ENCODE assay signal across 26 mouse cellular contexts in the genomic region with DNA sequence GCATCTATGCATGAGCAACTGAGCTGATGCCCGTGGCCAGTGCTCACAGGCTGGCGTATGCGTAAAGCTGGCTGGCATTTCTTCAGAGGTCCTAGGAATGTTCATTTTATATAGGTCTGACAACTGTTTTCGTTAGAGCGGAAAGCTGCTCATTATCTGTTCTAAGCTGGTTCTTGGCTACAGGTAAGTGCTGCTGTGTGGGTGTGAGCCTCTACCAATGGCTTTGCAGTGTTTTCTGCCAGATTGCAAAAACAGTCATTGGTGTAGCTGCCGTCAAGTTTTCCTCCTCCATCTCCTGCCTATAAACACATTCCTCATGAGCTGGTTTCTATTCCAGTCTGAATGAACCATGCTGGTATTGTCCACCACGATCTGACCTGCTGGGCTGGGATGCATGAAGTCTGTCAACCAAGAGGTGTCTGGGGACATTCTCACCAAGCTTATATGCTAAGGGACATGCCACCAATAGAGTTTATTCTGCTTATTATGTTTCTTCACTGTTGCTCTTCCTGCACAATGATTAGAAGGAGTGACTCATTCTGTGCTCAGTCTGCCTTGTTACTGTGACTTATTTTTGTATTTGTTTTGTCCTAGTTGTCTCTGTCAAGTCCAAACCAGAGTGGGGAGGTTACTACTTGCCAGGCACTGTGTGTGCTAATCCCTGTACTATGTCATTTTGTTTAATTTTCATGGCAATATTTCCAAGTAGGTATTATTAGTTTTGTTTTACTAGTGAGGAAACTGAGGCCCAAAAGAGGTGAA. TPM values are rescaled to one million over a fixed set of nuclear protein-coding genes. Genes with fewer than 3 reads are reported as not detected.
DNase-seq lines count a peak whose midpoint lies in the region; ATAC-seq lines count a peak whose summit lies in the region.
"Had no signal": no experiment of that assay in that cellular context is flagged by ENCODE, and none has a peak within 500 bp of the region (broad histone marks: within the 10 kb centered on the region; RNA-seq: fewer than 3 reads in every experiment).

No protein-coding gene starts in this region.

- no peak overlapping the region for H3K4me2 ChIP-seq in hindbrain, embryonic 14.5 days (replicated peaks)
- H3K4me2 ChIP-seq: embryonic facial prominence, embryonic 13.5 days; forebrain, embryonic 12.5 days; heart, embryonic 13.5 days had no signal

- H3K4me3 ChIP-seq in hindbrain, embryonic 14.5 days (replicated peaks; ENCODE audit: low read length) = no peak overlapping the region
- H3K4me3 ChIP-seq: embryonic facial prominence, embryonic 13.5 days; forebrain, embryonic 12.5 days; heart, embryonic 13.5 days had no signal

- H3K27ac ChIP-seq in hindbrain, embryonic 14.5 days = no peak overlapping the region
- H3K27ac ChIP-seq: embryonic facial prominence, embryonic 13.5 days; forebrain, embryonic 12.5 days; heart, embryonic 13.5 days had no signal

- 94% methylated on average over 7 of the region's 7 CpGs for WGBS in hindbrain, embryonic 14.5 days

- H3K36me3 ChIP-seq in hindbrain, embryonic 14.5 days (replicated peaks; ENCODE audit: control insufficient read depth, insufficient read depth) = peaks cover 32% of the 10 kb centered on the region

- H3K4me1 ChIP-seq in hindbrain, embryonic 14.5 days (replicated peaks; ENCODE audit: control insufficient read depth, insufficient read depth, low read length) = no peaks in the 10 kb centered on the region
- H3K4me1 ChIP-seq: embryonic facial prominence, embryonic 13.5 days; forebrain, embryonic 12.5 days; heart, embryonic 13.5 days had no signal

- ATAC-seq in frontal cortex, adult (ENCODE audit: low TSS enrichment) = peak; percentile 73; the same call in 1 of the 2 replicates
- ATAC-seq in hindbrain, embryonic 14.5 days (ENCODE audit: low FRiP score) = no peak
- ATAC-seq: CD4-positive, CD25-positive, alpha-beta regulatory T cell, adult 4 months; forebrain, embryonic 16.5 days; hindbrain, embryonic 16.5 days had no signal

- intact Hi-C loops in left cerebral cortex, postnatal 36 days (cut with DNase I) = loop anchor here (5.0 kb wide), 1 partner anchor 40 kb away; the partner anchor contains the start of genes AU040320 and Ncdn
- intact Hi-C loops in left cerebral cortex, postnatal 4 days (cut with DNase I) = no loop called here

- 0 out of 2 replicates have a peak, but pooled peaks cover 3% of the 10 kb centered on the region for H3K9me3 ChIP-seq in hindbrain, embryonic 14.5 days (ENCODE audit: control insufficient read depth, low read length)
- H3K9me3 ChIP-seq: forebrain, embryonic 12.5 days; G1E; heart, embryonic 13.5 days had no signal

- H3K27me3 ChIP-seq in hindbrain, embryonic 14.5 days (ENCODE audit: control insufficient read depth, insufficient read depth, low read length) = no peaks in the 10 kb centered on the region
- H3K27me3 ChIP-seq: embryonic facial prominence, embryonic 13.5 days; forebrain, embryonic 12.5 days; heart, embryonic 13.5 days had no signal

- no peak overlapping the region for H3K9ac ChIP-seq in hindbrain, embryonic 14.5 days
- H3K9ac ChIP-seq: embryonic facial prominence, embryonic 13.5 days; forebrain, embryonic 12.5 days; heart, embryonic 13.5 days had no signal

- DNase-seq in frontal cortex, postnatal 10 days (ENCODE audit: low spot score in 2 of 2) = no peak
- DNase-seq in layer of hippocampus, adult 9-10 months (ENCODE audit: low spot score) = peak; percentile 43
- no peak for DNase-seq in layer of hippocampus, postnatal 10 days (ENCODE audit: low spot score in 2 of 2)
- DNase-seq in left cerebral cortex, postnatal 36 days (ENCODE audit: low spot score in 2 of 2) = peak; percentile 32 to 39
- DNase-seq in left cerebral cortex, postnatal 4 days = no peak
- peak; percentile 81 for DNase-seq in brain, adult 2 months (ENCODE audit: low read depth, low spot score)
- no peak for DNase-seq in hindbrain, embryonic 14.5 days (ENCODE audit: low spot score)
- DNase-seq: adrenal gland, postnatal 10 days; B cell, adult 2 months; cerebellum, adult 11-12 months; cerebellum, adult 9-10 months; cerebellum, postnatal 25 days; gastrocnemius, postnatal 14 days; heart, postnatal 36 days had no signal

RNA-seq across cellular contexts. Expression of gene AU040320, which starts 39.2 kb away (rescaled TPM):
- 10 to 100 TPM; 48.1 to 48.9 TPM for total RNA-seq in layer of hippocampus, postnatal 10 days (2021)
- total RNA-seq in left cerebral cortex, postnatal 36 days (2021) = 10 to 100 TPM; 53.7 to 56.7 TPM
- total RNA-seq in left cerebral cortex, postnatal 4 days (2021) = 10 to 100 TPM; 49.2 to 49.4 TPM
- 37.3 and 42.6 TPM in 2 replicates for polyA plus RNA-seq in hindbrain, embryonic 14.5 days (2014; fragmentation: Nextera tagmentation; extraction: Ambion mirVana)

RNA-seq across cellular contexts. Expression of gene Ncdn, which starts 39.3 kb away (rescaled TPM):
- 100 to 1,000 TPM; 742 to 746 TPM for total RNA-seq in layer of hippocampus, postnatal 10 days (2021)
- total RNA-seq in left cerebral cortex, postnatal 36 days (2021) = 100 to 1,000 TPM; 924 to 951 TPM
- 100 to 1,000 TPM; 291 to 313 TPM for total RNA-seq in left cerebral cortex, postnatal 4 days (2021)
- polyA plus RNA-seq in hindbrain, embryonic 14.5 days (2014; fragmentation: Nextera tagmentation; extraction: Ambion mirVana) = 116 and 123 TPM in 2 replicates

RNA-seq across cellular contexts. Expression of gene Tfap2e, which starts 56.5 kb away (rescaled TPM):
- not detected for total RNA-seq in layer of hippocampus, postnatal 10 days (2021)
- total RNA-seq in left cerebral cortex, postnatal 36 days (2021) = not detected
- not detected for total RNA-seq in left cerebral cortex, postnatal 4 days (2021)
- polyA plus RNA-seq in hindbrain, embryonic 14.5 days (2014; fragmentation: Nextera tagmentation; extraction: Ambion mirVana) = 0.48 and 0.54 TPM in 2 replicates
- total RNA-seq: adrenal gland, postnatal 10 days; adrenal gland, postnatal 4 days; gastrocnemius, adult 18-20 months; gastrocnemius, postnatal 14 days; heart, postnatal 36 days had no signal
- polyA plus RNA-seq: CD4-positive, CD25-positive, alpha-beta regulatory T cell, adult 4 months; embryonic facial prominence, embryonic 13.5 days; G1E; gonadal fat pad, adult 2 months; heart, embryonic 13.5 days; heart, postnatal 0 days had no signal

Comparison
In these comparisons a context has a peak if more than half of its experiments do, and no peak if none do; other contexts are left out.
1. DNase-seq: peak in layer of hippocampus, adult 9-10 months (single experiment), left cerebral cortex, postnatal 36 days (2 of 2) and brain, adult 2 months (single experiment); none in frontal cortex, postnatal 10 days (0 of 2), layer of hippocampus, postnatal 10 days (0 of 2), left cerebral cortex, postnatal 4 days (single experiment) and hindbrain, embryonic 14.5 days (single experiment).